Mouse (Mus musculus) T-cell, adult 2 months (primary cell): ENCODE results near the gene Grb7.

Source experiments
- DNase-seq: peaks from one replicate; pipeline ENCODE4 v3.0.0; 2022; ENCODE audit warnings: low spot score

Grb7 gene

GRCm38 (mm10) chr11:98446213-98446561 lies at the start of gene Grb7:
Gene Grb7 (plus strand): TSS chr11:98446394.
- DNase-seq: no peak

GRCm38 (mm10) chr11:98397946-98398345 lies 48.2 kb upstream of the Grb7 start:
- DNase-seq: no peak

- peak; percentile 86 for DNase-seq
These were observed 46.0 kb upstream of the Grb7 start, which contains the start of gene Pgap3 for GRCm38 (mm10) chr11:98400161-98400726. Gene Pgap3 (minus strand): TSS chr11:98400490.

GRCm38 (mm10) chr11:98400816-98401215 lies 45.4 kb upstream of the Grb7 start:
- DNase-seq: no peak

- no peak for DNase-seq
These were observed 39.6 kb upstream of the Grb7 start for GRCm38 (mm10) chr11:98406621-98407020.

GRCm38 (mm10) chr11:98408872-98409271 lies 37.3 kb upstream of the Grb7 start:
- DNase-seq: no peak

GRCm38 (mm10) chr11:98409341-98409822 lies 36.8 kb upstream of the Grb7 start:
- DNase-seq: no peak

- DNase-seq: no peak
These were observed 33.9 kb upstream of the Grb7 start, which contains the start of gene Erbb2 for GRCm38 (mm10) chr11:98412273-98412796. Gene Erbb2 (plus strand): TSS chr11:98412470.

GRCm38 (mm10) chr11:98412797-98413301 lies 33.3 kb upstream of the Grb7 start:
- no peak for DNase-seq

- DNase-seq: no peak
These were observed 32.5 kb upstream of the Grb7 start for GRCm38 (mm10) chr11:98413731-98414130.

- no peak for DNase-seq
These were observed 32.0 kb upstream of the Grb7 start for GRCm38 (mm10) chr11:98414162-98414561.

GRCm38 (mm10) chr11:98417074-98417473 lies 29.1 kb upstream of the Grb7 start:
- no peak for DNase-seq

- no peak for DNase-seq
These were observed 27.9 kb upstream of the Grb7 start for GRCm38 (mm10) chr11:98418273-98418672.

GRCm38 (mm10) chr11:98418939-98419547 lies 27.2 kb upstream of the Grb7 start:
- no peak for DNase-seq

GRCm38 (mm10) chr11:98426592-98426991 lies 19.6 kb upstream of the Grb7 start:
- DNase-seq: no peak

- DNase-seq: no peak
These were observed 17.8 kb upstream of the Grb7 start for GRCm38 (mm10) chr11:98428436-98428835.

GRCm38 (mm10) chr11:98431743-98432502 lies 14.3 kb upstream of the Grb7 start:
- DNase-seq: no peak

- no peak for DNase-seq
These were observed 10.5 kb upstream of the Grb7 start for GRCm38 (mm10) chr11:98435723-98436122.

- DNase-seq: no peak
These were observed 8.8 kb upstream of the Grb7 start for GRCm38 (mm10) chr11:98437441-98437840.

GRCm38 (mm10) chr11:98438331-98439158 lies 7.6 kb upstream of the Grb7 start, which contains the start of gene Mien1:
Gene Mien1 (minus strand): TSS chr11:98438991.
- DNase-seq: peak; percentile 95

- DNase-seq: no peak
These were observed 2.5 kb upstream of the Grb7 start for GRCm38 (mm10) chr11:98443688-98444087.

GRCm38 (mm10) chr11:98445238-98445637 lies 956 bp upstream of the Grb7 start:
- DNase-seq: no peak
